Mouse (Mus musculus): ENCODE data around the gene Ints4. TPM values are rescaled to one million over a fixed set of nuclear protein-coding genes. Genes with fewer than 3 reads are reported as not detected.

Ints4 gene
- 10 to 100 TPM; 24.4 to 30.1 TPM for total RNA-seq (2023)

GRCm38 (mm10) chr7:97480821-97481339 lies at the start of gene Ints4:
TSS of gene Ints4 (plus strand) at chr7:97480956.

GRCm38 (mm10) chr7:97451023-97451422 lies 29.7 kb upstream of the Ints4 start, which contains the start of gene Kctd14:
TSS of gene Kctd14 (plus strand) at chr7:97451323.

GRCm38 (mm10) chr7:97579067-97579975 lies 98.6 kb downstream of the Ints4 start, which contains the start of the genes Aamdc and Rsf1:
TSS of gene Aamdc (minus strand) at chr7:97579497.
TSS of gene Rsf1 (plus strand) at chr7:97579889.

Other genes starting within 250 kb of the Ints4 start
- 1 to 10 TPM; 1.1 to 3.0 TPM for gene Usp35, start 148.9 kb upstream of the Ints4 start, total RNA-seq (2023)
- gene Kctd21, start 148.6 kb upstream of the Ints4 start, total RNA-seq (2023), result 1 to 10 TPM; 2.3 to 2.5 TPM
- 10 to 100 TPM; 11.1 to 13.9 TPM for gene Alg8, start 109.3 kb upstream of the Ints4 start, total RNA-seq (2023)
- 10 to 100 TPM; 51.5 to 63.0 TPM for gene Ndufc2, start 81.0 kb upstream of the Ints4 start, total RNA-seq (2023)
- gene Thrsp, start 63.2 kb upstream of the Ints4 start, total RNA-seq (2023), result not detected
- 1 to 10 TPM; 2.4 to 3.6 TPM for gene Kctd14, start 29.6 kb upstream of the Ints4 start, total RNA-seq (2023)
- gene Aamdc, start 98.5 kb downstream of the Ints4 start, total RNA-seq (2023), result 1 to 10 TPM; 5.0 to 7.1 TPM
- 10 to 100 TPM; 35.2 to 37.3 TPM for gene Rsf1, start 98.9 kb downstream of the Ints4 start, total RNA-seq (2023)
- gene Clns1a, start 215.7 kb downstream of the Ints4 start, total RNA-seq (2023), result 10 to 100 TPM; 26.1 to 29.2 TPM

Data from neutrophil, adult 59 days (primary cell).